Mouse (Mus musculus) embryonic fibroblast, embryonic 13.5 days (primary cell): ENCODE data around the gene Gm9970.

Experiments used
- CTCF ChIP-seq: IDR thresholded peaks from 2 replicates; pipeline ENCODE4 v1.5.1; 2011; ENCODE audit warnings: mild to moderate bottlenecking, control low read depth, low read length, moderate library complexity, borderline replicate concordance; ENCODE audit not compliant: insufficient read depth
- POLR2A ChIP-seq: IDR thresholded peaks from 2 replicates; pipeline ENCODE4 v1.6.1; 2011; ENCODE audit warnings: low read depth, mild to moderate bottlenecking, control low read depth, low read length, moderate library complexity

GRCm38 (mm10) chr5:31273018-31273417, 32.0 kb upstream of the Gm9970 start:
- TF ChIP-seq CTCF (no peak), POLR2A (no peak)
